Mouse (Mus musculus) CH12.LX (cell line): ENCODE data around the gene Vwce. TPM values are rescaled to one million over a fixed set of nuclear protein-coding genes. Genes with fewer than 3 reads are reported as not detected.

Experiments used
- DNase-seq: peaks from one replicate; pipeline ENCODE4 v3.0.0-alpha.2; 2013; ENCODE audit errors: extremely low read depth
- H3K27ac ChIP-seq: 2 replicates; pipeline ENCODE4 v1.5.1; 2012; ENCODE audit warnings: low read depth, mild to moderate bottlenecking, control low read depth, moderate library complexity; ENCODE audit not compliant: insufficient read depth
- H3K27me3 ChIP-seq: replicated peaks from 2 replicates; pipeline ENCODE3; 2012; ENCODE audit warnings: inconsistent platforms
- H3K36me3 ChIP-seq, 2 experiments: replicated peaks in 1 of 2; 2 replicates each; pipeline versions ENCODE3 to v1.6.1; 2012; ENCODE audit warnings: inconsistent platforms in 1 of 2, low read length in 1 of 2, mild to moderate bottlenecking in 1 of 2, mixed read lengths in 1 of 2, moderate library complexity in 1 of 2; ENCODE audit not compliant: control insufficient read depth in 1 of 2, insufficient read depth in 1 of 2
- H3K4me1 ChIP-seq, 2 experiments: 2 replicates each; pipeline ENCODE4 v1.6.1; 2012; ENCODE audit warnings: inconsistent platforms in 1 of 2, moderate library complexity in 1 of 2; ENCODE audit not compliant: insufficient read depth in 2 of 2, control insufficient read depth in 1 of 2
- H3K4me2 ChIP-seq: 2 replicates; pipeline ENCODE4 v1.6.1; 2012; ENCODE audit warnings: low read depth, mild to moderate bottlenecking, control low read depth; ENCODE audit not compliant: poor library complexity, insufficient read depth, severe bottlenecking
- H3K4me3 ChIP-seq, 3 experiments: fragments of 150-350 bp in 1 of 3; sonication (generic) in 1 of 3; replicated peaks in 1 of 3; 2 replicates each; pipeline versions ENCODE3 to v1.5.1; 2011 to 2012; ENCODE audit warnings: low read depth in 2 of 3, low read length in 2 of 3, mild to moderate bottlenecking in 2 of 3, moderate library complexity in 2 of 3, control low read depth in 1 of 3, improper control_type of control experiment in 1 of 3, inconsistent platforms in 1 of 3, mixed read lengths in 1 of 3; ENCODE audit not compliant: poor library complexity in 1 of 3
- H3K79me2 ChIP-seq: replicated peaks from 2 replicates; pipeline ENCODE4 v1.6.1; 2012; ENCODE audit warnings: mild to moderate bottlenecking, moderate library complexity; ENCODE audit not compliant: control insufficient read depth, poor library complexity, insufficient read depth, severe bottlenecking; ENCODE audit errors: extremely low read depth
- H3K9ac ChIP-seq: 2 replicates; pipeline ENCODE4 v1.6.1; 2012; ENCODE audit warnings: low read depth, mild to moderate bottlenecking, control low read depth, moderate library complexity; ENCODE audit not compliant: insufficient read depth
- H3K9me3 ChIP-seq: replicated peaks from 2 replicates; pipeline ENCODE3; 2012; ENCODE audit warnings: low read length, inconsistent platforms, mixed read lengths
- BHLHE40 ChIP-seq: IDR thresholded peaks from 2 replicates; pipeline ENCODE4 v1.6.1; 2011; ENCODE audit warnings: mild to moderate bottlenecking, low read depth, low read length, improper control_type of control experiment
- CHD1 ChIP-seq: IDR thresholded peaks from 2 replicates; pipeline ENCODE4 v1.6.1; 2012; ENCODE audit warnings: low read depth, low read length, improper control_type of control experiment, inconsistent platforms
- CHD2 ChIP-seq: IDR thresholded peaks from 2 replicates; pipeline ENCODE4 v1.6.1; 2011; ENCODE audit warnings: low read length, improper control_type of control experiment
- CTCF ChIP-seq, 2 experiments: IDR thresholded peaks in 1 of 2; conservative IDR thresholded peaks in 1 of 2; 2 replicates each; pipeline ENCODE4 v1.5.1; 2011 to 2012; ENCODE audit warnings: low read depth in 2 of 2, low read length in 2 of 2, improper control_type of control experiment in 1 of 2, inconsistent platforms in 1 of 2, mild to moderate bottlenecking in 1 of 2, moderate library complexity in 1 of 2
- E2F4 ChIP-seq: IDR thresholded peaks from 2 replicates; pipeline ENCODE4 v1.6.1; 2011; ENCODE audit warnings: low read depth, low read length, improper control_type of control experiment; ENCODE audit not compliant: insufficient replicate concordance
- ELF1 ChIP-seq: IDR thresholded peaks from 2 replicates; pipeline ENCODE4 v1.6.1; 2014; ENCODE audit warnings: low read depth, mild to moderate bottlenecking, inconsistent platforms, low read length, improper control_type of control experiment
- ETS1 ChIP-seq: conservative IDR thresholded peaks from 2 replicates; pipeline ENCODE4 v1.6.1; 2012; ENCODE audit warnings: low read depth, mild to moderate bottlenecking, inconsistent platforms, low read length, improper control_type of control experiment, moderate library complexity
- GABPA ChIP-seq: IDR thresholded peaks from 2 replicates; pipeline ENCODE4 v1.6.1; 2012; ENCODE audit warnings: low read depth, low read length, improper control_type of control experiment, inconsistent platforms; ENCODE audit not compliant: insufficient replicate concordance
- HCFC1 ChIP-seq: IDR thresholded peaks from 2 replicates; pipeline ENCODE4 v1.6.1; 2012; ENCODE audit warnings: low read depth, mild to moderate bottlenecking, inconsistent platforms, low read length, improper control_type of control experiment
- IRF4 ChIP-seq: IDR thresholded peaks from 2 replicates; pipeline ENCODE4 v1.6.1; 2014; ENCODE audit warnings: low read depth, mild to moderate bottlenecking, inconsistent platforms, low read length, improper control_type of control experiment
- JUND ChIP-seq: conservative IDR thresholded peaks from 2 replicates; pipeline ENCODE4 v1.6.1; 2011; ENCODE audit warnings: low read depth, low read length, improper control_type of control experiment
- MAFK ChIP-seq: IDR thresholded peaks from 2 replicates; pipeline ENCODE4 v1.6.1; 2011; ENCODE audit warnings: low read length, improper control_type of control experiment; ENCODE audit not compliant: insufficient replicate concordance
- MAX ChIP-seq: IDR thresholded peaks from 2 replicates; pipeline ENCODE4 v1.6.1; 2011; ENCODE audit warnings: low read length, improper control_type of control experiment
- MAZ ChIP-seq: IDR thresholded peaks from 2 replicates; pipeline ENCODE4 v1.6.1; 2012; ENCODE audit warnings: low read depth, mild to moderate bottlenecking, inconsistent platforms, low read length, improper control_type of control experiment, moderate library complexity
- MEF2A ChIP-seq: IDR thresholded peaks from 2 replicates; pipeline ENCODE4 v1.6.1; 2014; ENCODE audit warnings: low read depth, mild to moderate bottlenecking, inconsistent platforms, low read length, improper control_type of control experiment, borderline replicate concordance
- MYC ChIP-seq: IDR thresholded peaks from 2 replicates; pipeline ENCODE4 v1.6.1; 2011; ENCODE audit warnings: low read depth, mild to moderate bottlenecking, improper control_type of control experiment, low read length
- NELFE ChIP-seq: IDR thresholded peaks from 2 replicates; pipeline ENCODE4 v1.6.1; 2011; ENCODE audit warnings: low read depth, low read length, improper control_type of control experiment
- PAX5 ChIP-seq: IDR thresholded peaks from 2 replicates; pipeline ENCODE4 v1.6.1; 2012; ENCODE audit warnings: low read length, inconsistent platforms, mixed read lengths
- POLR2A ChIP-seq: IDR thresholded peaks from 2 replicates; pipeline ENCODE4 v1.6.1; 2011; ENCODE audit warnings: low read depth, mild to moderate bottlenecking, improper control_type of control experiment, low read length
- RAD21 ChIP-seq: IDR thresholded peaks from 2 replicates; pipeline ENCODE4 v1.6.1; 2011; ENCODE audit warnings: low read depth, mild to moderate bottlenecking, low read length, improper control_type of control experiment, moderate library complexity
- RCOR1 ChIP-seq: conservative IDR thresholded peaks from 2 replicates; pipeline ENCODE4 v1.6.1; 2012; ENCODE audit warnings: low read depth, mild to moderate bottlenecking, inconsistent platforms, low read length, improper control_type of control experiment
- SIN3A ChIP-seq: IDR thresholded peaks from 2 replicates; pipeline ENCODE4 v1.6.1; 2012; ENCODE audit warnings: low read length, improper control_type of control experiment, inconsistent platforms
- SMC3 ChIP-seq: IDR thresholded peaks from 2 replicates; pipeline ENCODE4 v1.6.1; 2011; ENCODE audit warnings: low read depth, low read length, improper control_type of control experiment
- TBP ChIP-seq: conservative IDR thresholded peaks from 2 replicates; pipeline ENCODE4 v1.6.1; 2011; ENCODE audit warnings: low read depth, low read length, improper control_type of control experiment
- UBTF ChIP-seq: IDR thresholded peaks from 2 replicates; pipeline ENCODE4 v1.6.1; 2012; ENCODE audit warnings: low read depth, mild to moderate bottlenecking, inconsistent platforms, low read length, improper control_type of control experiment, moderate library complexity
- USF1 ChIP-seq: IDR thresholded peaks from 2 replicates; pipeline ENCODE4 v1.6.1; 2014; ENCODE audit warnings: low read depth, mild to moderate bottlenecking, inconsistent platforms, low read length, improper control_type of control experiment
- ZKSCAN1 ChIP-seq: IDR thresholded peaks from 2 replicates; pipeline ENCODE4 v1.6.1; 2012; ENCODE audit warnings: low read depth, inconsistent platforms, low read length, improper control_type of control experiment, borderline replicate concordance
- dilution Hi-C: fragments of 300-500 bp; cut with MboI; formaldehyde crosslinking; loops from 2 replicates; pipeline ENCODE4 v1.14.3; 2020; ENCODE audit warnings: low sequenced_read_pairs; ENCODE audit not compliant: extremely low pct_unique_long_range_greater_than_20kb, extremely low pct_ligation_motif_present
- in situ Hi-C: fragments of 300-500 bp; cut with MboI; formaldehyde crosslinking; loops from 3 replicates; pipeline ENCODE4 v1.14.3; 2019; ENCODE audit warnings: low sequenced_read_pairs, low pct_ligation_motif_present, low pct_unique_long_range_greater_than_20kb, mixed read lengths
- polyA plus RNA-seq: library from polyadenylated mRNA; unstranded; fragments of >175 nt; gene quantifications from 2 replicates; pipeline ENCODE4 v1.2.1, GENCODE M21; 2012; ENCODE audit warnings: low read depth; ENCODE audit not compliant: insufficient read length
- total RNA-seq, 2 experiments: library from RNA; depleted of rRNA; stranded (reverse); fragments of 300-350 nt in 1 of 2; fragments of >200 nt in 1 of 2; gene quantifications; 2 replicates each; pipeline ENCODE4 v1.2.3; 2012 to 2014

The Vwce gene
- total and polyA plus RNA-seq, 3 experiments, result 0.04 to 1.3 (median 0.13) TPM

- TF ChIP-seq UBTF (no peak), MAX (no peak)
Observed at GRCm38 (mm10) chr19:10603660-10604523, 30.1 kb upstream of the Vwce start (continued).

GRCm38 (mm10) chr19:10604534-10604933 lies 29.5 kb upstream of the Vwce start:
- DNase-seq, result no peak
- Histone ChIP-seq H3K27me3 (no peaks in the 10 kb centered on the region), H3K4me2 (peak overlapping the region; percentile 85), H3K36me3 (peaks cover 24 to 42% of the 10 kb centered on the region in 2 experiments), H3K9me3 (no peaks in the 10 kb centered on the region), H3K79me2 (peaks cover 35% of the 10 kb centered on the region), H3K27ac (peak overlapping the region; percentile 73), H3K4me3 (peak overlapping the region; percentile 44 to 98 (median 65)), H3K4me1 (peaks cover 13 to 69% of the 10 kb centered on the region in 2 experiments), H3K9ac (peak overlapping the region; percentile 86)
- in situ Hi-C loops, result loop anchor here (5.0 kb wide), 1 partner anchor 42 kb away; no protein-coding TSS in a partner anchor
- dilution Hi-C loops, result no loop called here
- TF ChIP-seq IRF4 (no peak), MYC (no peak), GABPA (no peak), MAX (no peak)

- H3K9me3 ChIP-seq, result no peaks in the 10 kb centered on the region
- peaks cover 13 to 65% of the 10 kb centered on the region in 2 experiments for H3K4me1 ChIP-seq
- peak within 1 kb of the TSS; percentile 96 for H3K4me2 ChIP-seq
- H3K36me3 ChIP-seq, result peaks cover 27 to 42% of the 10 kb centered on the region in 2 experiments
- peak; percentile 98 for DNase-seq
- peak within 1 kb of the TSS; percentile 96 for H3K9ac ChIP-seq
- in situ Hi-C loops (no loop called here), dilution Hi-C loops (no loop called here)
- H3K4me3 ChIP-seq, result peak within 1 kb of the TSS; percentile 79 to 98 (median 93)
- peaks cover 40% of the 10 kb centered on the region for H3K79me2 ChIP-seq
- no peaks in the 10 kb centered on the region for H3K27me3 ChIP-seq
- peak within 1 kb of the TSS; percentile 73 for H3K27ac ChIP-seq
- TF ChIP-seq TBP (peak; percentile 85), MEF2A (peak; percentile 75), PAX5 (no peak), NELFE (peak; percentile 98), MAX (peak; percentile 86), GABPA (peak; percentile 83), POLR2A (peak; percentile 98), ETS1 (peak; percentile 35; the same call in 1 of the 2 replicates), CHD2 (peak; percentile 73), JUND (no peak), HCFC1 (peak; percentile 91), USF1 (peak; percentile 51), ELF1 (peak; percentile 85), BHLHE40 (peak; percentile 47; the same call in 1 of the 2 replicates), RCOR1 (no peak; the same call in 1 of the 2 replicates), E2F4 (no peak), CHD1 (no peak; the same call in 1 of the 2 replicates), CTCF (conservative IDR thresholded peaks at IDR 0.05 in 1 of 2, IDR thresholded peaks at IDR 0.05 in 1 of 2; ENCODE audit: low read depth in 2 of 2, low read length in 2 of 2) (peak in 1 of 2 experiments; percentile 59; a peak in 2 of 4 replicates), SIN3A (peak; percentile 98), ZKSCAN1 (no peak), MAFK (no peak; the same call in 1 of the 2 replicates), MAZ (peak; percentile 89), RAD21 (no peak; the same call in 1 of the 2 replicates), MYC (peak; percentile 89), SMC3 (peak; percentile 33; the same call in 1 of the 2 replicates)
Observed at GRCm38 (mm10) chr19:10605293-10605900, 28.6 kb upstream of the Vwce start, which contains the start of the genes Ddb1 and Tkfc. TSS of gene Ddb1 (plus strand) at chr19:10605327. TSS of gene Tkfc (minus strand) at chr19:10605654.
